Mouse (Mus musculus): ENCODE data around the gene Trmt13.

DNA sequence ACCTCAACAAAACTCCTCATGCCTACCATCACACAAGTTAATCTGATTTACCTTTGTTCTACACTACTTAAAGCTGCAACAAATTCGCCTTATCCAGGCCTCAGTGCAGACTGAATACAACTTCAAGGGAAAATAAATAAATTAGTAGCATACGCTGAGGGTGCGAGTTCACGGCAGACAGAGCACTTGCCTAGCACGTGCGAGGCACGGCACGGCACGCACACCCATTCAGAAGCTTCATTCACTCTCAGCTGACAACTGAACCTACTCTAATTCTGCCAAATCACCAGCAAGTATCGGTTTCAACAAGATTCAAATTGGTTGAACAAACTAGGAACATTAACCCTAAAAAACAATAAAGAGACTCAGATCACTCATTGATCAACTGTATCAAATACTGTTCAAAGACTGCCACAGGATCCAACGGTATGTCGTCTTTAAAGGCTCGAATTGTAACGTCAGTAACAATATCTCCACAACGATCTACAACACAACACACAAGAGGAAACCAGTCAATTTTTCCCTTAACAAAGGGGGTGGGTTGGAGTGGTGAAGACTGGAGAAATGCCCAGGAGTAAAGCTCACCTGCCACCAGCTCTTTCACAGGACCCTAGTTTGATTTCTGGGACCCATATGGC is 44.7 kb upstream of the Trmt13 start:
- TF ChIP-seq CTCF (IDR thresholded peaks at IDR 0.05): no peak
- TF ChIP-seq EP300 (IDR thresholded peaks at IDR 0.05): no peak

Measured in lung, postnatal 0 days (tissue).